Mouse (Mus musculus) stomach, embryonic 16.5 days (tissue): ENCODE data around the gene Zfp503. TPM values are rescaled to one million over a fixed set of nuclear protein-coding genes. Genes with fewer than 3 reads are reported as not detected.

Experiments used
- ATAC-seq: fragments of 200-750 bp; cut with Nextera tagmentation; 2 replicates; pipeline ENCODE4 v1.8.0; 2017; ENCODE audit warnings: moderate number of reproducible peaks, moderate TSS enrichment; ENCODE audit not compliant: insufficient read depth, low FRiP score
- H3K27ac ChIP-seq: fragments of 300-500 bp; sonication (generic); 2 replicates; pipeline ENCODE4 v1.5.1; 2014; ENCODE audit warnings: low read length
- H3K27me3 ChIP-seq: fragments of 300-500 bp; sonication (generic); 2 replicates; pipeline ENCODE4 v1.6.1; 2014; ENCODE audit warnings: low read length, control low read depth, mixed read lengths; ENCODE audit not compliant: control insufficient read depth, insufficient read depth
- H3K36me3 ChIP-seq: fragments of 300-500 bp; sonication (generic); 2 replicates; pipeline ENCODE4 v1.6.1; 2014; ENCODE audit warnings: low read length; ENCODE audit not compliant: control insufficient read depth, insufficient read depth
- H3K4me1 ChIP-seq: fragments of 300-500 bp; sonication (generic); 2 replicates; pipeline ENCODE4 v1.6.1; 2014; ENCODE audit warnings: low read length, control low read depth, mixed read lengths; ENCODE audit not compliant: control insufficient read depth, insufficient read depth
- H3K4me2 ChIP-seq: fragments of 300-500 bp; sonication (generic); 2 replicates; pipeline ENCODE4 v1.6.1; 2014; ENCODE audit warnings: low read depth, low read length, mixed read lengths
- H3K4me3 ChIP-seq: fragments of 300-500 bp; sonication (generic); replicated peaks from 2 replicates; pipeline ENCODE4 v1.5.1; 2014; ENCODE audit warnings: mild to moderate bottlenecking, low read length
- H3K9ac ChIP-seq: fragments of 300-500 bp; sonication (generic); 2 replicates; pipeline ENCODE4 v1.6.1; 2014; ENCODE audit warnings: low read length
- H3K9me3 ChIP-seq: fragments of 300-500 bp; sonication (generic); replicated peaks from 2 replicates; pipeline ENCODE4 v1.6.1; 2016; ENCODE audit warnings: low read length, control low read depth; ENCODE audit not compliant: control insufficient read depth
- WGBS: fragments of 180-500 bp; shearing (Covaris S2); extraction: QIAGEN DNeasy Blood & Tissue Kit; methylation state at CpG from one replicate; pipeline ENCODE4 v1.1.7; 2014; 5-methylcytosine and 5-hydroxymethylcytosine counted together
- polyA plus RNA-seq: library from polyadenylated mRNA; unstranded; fragments of >200 nt; fragmentation: Nextera tagmentation; extraction: Ambion mirVana; gene quantifications from 2 replicates; pipeline ENCODE4 v1.2.1, GENCODE M21; 2015

Zfp503 gene
- polyA plus RNA-seq, 1 experiment from 2014 or later = 10.1 TPM

GRCm38 (mm10) chr14:21995031-21995754, 5.8 kb upstream of the Zfp503 start:
- under 1% methylated on average over 36 of the region's 36 CpGs for WGBS

GRCm38 (mm10) chr14:21994061-21994990, 4.9 kb upstream of the Zfp503 start:
- peak overlapping the region; percentile 95 for H3K27ac ChIP-seq
- H3K9ac ChIP-seq = peak overlapping the region; percentile 89
- peak overlapping the region; percentile 83 for H3K4me3 ChIP-seq
- peak overlapping the region; percentile 81 for H3K4me2 ChIP-seq
- no peaks in the 10 kb centered on the region for H3K36me3 ChIP-seq
- no peak for ATAC-seq
- WGBS = 9% methylated on average over 42 of the region's 44 CpGs
- H3K27me3 ChIP-seq = no peaks in the 10 kb centered on the region
- no peaks in the 10 kb centered on the region for H3K9me3 ChIP-seq
- peaks cover 15% of the 10 kb centered on the region for H3K4me1 ChIP-seq

More at GRCm38 (mm10) chr14:21995031-21995754, 5.8 kb upstream of the Zfp503 start:
- H3K4me3 ChIP-seq = peak overlapping the region; percentile 83
- peak overlapping the region; percentile 81 for H3K4me2 ChIP-seq
- ATAC-seq = peak; percentile 82
- peak overlapping the region; percentile 89 for H3K9ac ChIP-seq
- peaks cover 15% of the 10 kb centered on the region for H3K4me1 ChIP-seq
- H3K36me3 ChIP-seq = no peaks in the 10 kb centered on the region
- no peaks in the 10 kb centered on the region for H3K9me3 ChIP-seq
- no peaks in the 10 kb centered on the region for H3K27me3 ChIP-seq
- peak overlapping the region; percentile 95 for H3K27ac ChIP-seq

GRCm38 (mm10) chr14:21993251-21994060, 4.1 kb upstream of the Zfp503 start:
- Histone ChIP-seq H3K9me3 (no peaks in the 10 kb centered on the region), H3K4me3 (peak overlapping the region; percentile 83), H3K27me3 (no peaks in the 10 kb centered on the region), H3K36me3 (no peaks in the 10 kb centered on the region), H3K4me1 (peaks cover 15% of the 10 kb centered on the region), H3K9ac (peak overlapping the region; percentile 89), H3K27ac (peak overlapping the region; percentile 95), H3K4me2 (peak overlapping the region; percentile 81)
- WGBS = 46% methylated on average over 14 of the region's 14 CpGs
- no peak for ATAC-seq

GRCm38 (mm10) chr14:21992321-21992885, 3.0 kb upstream of the Zfp503 start:
- Histone ChIP-seq H3K4me1 (peaks cover 15% of the 10 kb centered on the region), H3K27me3 (no peaks in the 10 kb centered on the region), H3K27ac (peak overlapping the region; percentile 99), H3K9me3 (no peaks in the 10 kb centered on the region), H3K4me3 (peak overlapping the region; percentile 98), H3K36me3 (no peaks in the 10 kb centered on the region), H3K9ac (peak overlapping the region; percentile 83), H3K4me2 (peak overlapping the region; percentile 86)
- WGBS = 71% methylated on average over 4 of the region's 4 CpGs
- no peak for ATAC-seq

GRCm38 (mm10) chr14:21991856-21992255, 2.5 kb upstream of the Zfp503 start:
- Histone ChIP-seq H3K4me1 (peaks cover 15% of the 10 kb centered on the region), H3K9me3 (no peaks in the 10 kb centered on the region), H3K4me3 (peak overlapping the region; percentile 98), H3K9ac (peak overlapping the region; percentile 83), H3K4me2 (peak overlapping the region; percentile 86), H3K27me3 (no peaks in the 10 kb centered on the region), H3K36me3 (no peaks in the 10 kb centered on the region), H3K27ac (peak overlapping the region; percentile 99)
- ATAC-seq = no peak
- WGBS = 39% methylated on average over 5 of the region's 5 CpGs

- no peaks in the 10 kb centered on the region for H3K9me3 ChIP-seq
- peak overlapping the region; percentile 86 for H3K4me2 ChIP-seq
- H3K4me3 ChIP-seq = peak overlapping the region; percentile 98
- H3K4me1 ChIP-seq = peaks cover 15% of the 10 kb centered on the region
- WGBS = 7% methylated on average over 26 of the region's 26 CpGs
- H3K27me3 ChIP-seq = no peaks in the 10 kb centered on the region
- H3K9ac ChIP-seq = peak overlapping the region; percentile 83
- no peaks in the 10 kb centered on the region for H3K36me3 ChIP-seq
- peak; percentile 18 for ATAC-seq
- peak overlapping the region; percentile 99 for H3K27ac ChIP-seq
Measured at GRCm38 (mm10) chr14:21991251-21991780, 1.9 kb upstream of the Zfp503 start.

- Histone ChIP-seq H3K9me3 (no peaks in the 10 kb centered on the region), H3K4me2 (peak overlapping the region; percentile 86), H3K27ac (peak overlapping the region; percentile 99), H3K36me3 (no peaks in the 10 kb centered on the region), H3K27me3 (no peaks in the 10 kb centered on the region), H3K4me1 (peaks cover 13% of the 10 kb centered on the region), H3K4me3 (peak overlapping the region; percentile 98), H3K9ac (peak overlapping the region; percentile 83)
- ATAC-seq = no peak
- WGBS = 7% methylated on average over 31 of the region's 31 CpGs
Measured at GRCm38 (mm10) chr14:21990321-21991021, 1.1 kb upstream of the Zfp503 start.
